Mouse (Mus musculus): ENCODE measurements at regions not wholly inside any gene's neighbourhood (a gene's known extent, or its start where the extent isn't known, plus 50 kb on each side); places are given as distances from the start of the nearest gene placed in this dataset.

- no peak for DNase-seq (ENCODE audit: low spot score in 2 of 2)
Measured at GRCm38 (mm10) chr6:73401059-73401458, 68.4 kb downstream of the 4931417E11Rik start.

DNA sequence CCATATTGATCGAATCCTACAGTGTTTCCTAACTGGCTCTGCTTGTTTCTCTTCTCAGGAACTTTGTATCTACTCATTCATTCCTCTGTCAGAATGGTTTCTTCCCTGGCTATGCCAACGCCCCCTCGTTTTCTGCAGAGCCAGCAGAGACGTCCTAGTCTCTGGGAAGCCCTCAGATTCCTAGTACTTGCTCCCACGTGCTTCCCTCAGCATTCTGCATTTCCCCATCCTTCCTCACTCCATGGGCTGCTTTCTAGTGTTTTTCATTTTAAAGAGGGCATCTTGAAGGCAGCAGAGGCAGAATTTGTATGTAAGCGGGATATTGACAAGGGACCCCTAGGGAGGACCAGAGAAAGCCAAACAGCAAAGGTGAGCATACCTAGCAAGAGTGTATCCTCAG is 80.2 kb downstream of the 4931417E11Rik start:
- DNase-seq (ENCODE audit: low spot score in 2 of 2) = peak in 1 of 2 experiments; percentile 38

DNA sequence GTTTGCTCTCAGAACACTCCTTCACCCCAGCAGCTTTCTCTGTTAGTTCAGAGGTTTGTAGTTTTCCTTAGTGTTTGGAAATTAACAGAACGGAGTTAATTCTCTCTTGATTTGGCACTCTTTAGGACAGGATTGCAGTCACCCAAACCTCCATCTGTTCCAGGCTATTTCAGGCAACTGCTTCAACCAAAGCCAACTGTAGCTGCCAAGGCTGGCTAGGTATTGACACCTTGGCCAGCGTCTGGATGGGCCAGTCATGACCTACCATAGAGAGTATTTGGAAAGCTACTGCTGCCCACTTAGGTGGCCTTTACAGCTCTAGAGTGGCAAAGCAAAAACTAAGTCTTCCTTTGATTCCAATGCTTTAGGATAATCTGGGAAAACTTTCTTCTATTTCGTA is 83.2 kb downstream of the 4931417E11Rik start:
- no peak for DNase-seq (ENCODE audit: low spot score in 2 of 2)

- DNase-seq (ENCODE audit: low spot score in 2 of 2) = no peak
Measured at GRCm38 (mm10) chr6:73379825-73380224, 89.6 kb downstream of the 4931417E11Rik start.

DNA sequence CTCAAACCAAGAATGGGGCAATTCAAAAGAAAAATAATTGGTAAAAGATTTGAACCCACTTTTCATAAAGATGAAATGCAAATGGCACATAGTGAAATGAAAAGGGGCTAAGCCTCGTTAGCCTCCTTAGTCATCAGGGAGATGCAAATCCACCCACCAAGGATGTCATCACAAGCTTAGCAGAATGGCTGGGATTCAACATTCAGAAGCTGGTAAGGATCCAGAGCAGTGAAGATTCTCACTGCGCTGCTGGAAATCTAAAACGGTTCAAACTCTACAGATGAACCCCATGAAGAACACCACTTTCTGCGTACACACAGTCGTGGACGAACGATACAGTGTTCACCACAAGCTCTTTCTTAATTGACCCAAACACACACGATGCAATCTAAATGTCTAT is 91.6 kb downstream of the 4931417E11Rik start:
- peak; percentile 18 to 28 for DNase-seq (ENCODE audit: low spot score in 2 of 2)

- DNase-seq (ENCODE audit: low spot score in 2 of 2) = no peak
Measured at GRCm38 (mm10) chr6:73376291-73376690, 93.2 kb downstream of the 4931417E11Rik start.

GRCm38 (mm10) chr6:73372901-73373300 is 96.6 kb downstream of the 4931417E11Rik start:
- DNase-seq (ENCODE audit: low spot score in 2 of 2) = no peak

- no peak for DNase-seq (ENCODE audit: low spot score in 2 of 2)
Measured at GRCm38 (mm10) chr6:73371866-73372265, 97.6 kb downstream of the 4931417E11Rik start.

GRCm38 (mm10) chr6:73370901-73371300 is 98.6 kb downstream of the 4931417E11Rik start:
- no peak for DNase-seq (ENCODE audit: low spot score in 2 of 2)

DNA sequence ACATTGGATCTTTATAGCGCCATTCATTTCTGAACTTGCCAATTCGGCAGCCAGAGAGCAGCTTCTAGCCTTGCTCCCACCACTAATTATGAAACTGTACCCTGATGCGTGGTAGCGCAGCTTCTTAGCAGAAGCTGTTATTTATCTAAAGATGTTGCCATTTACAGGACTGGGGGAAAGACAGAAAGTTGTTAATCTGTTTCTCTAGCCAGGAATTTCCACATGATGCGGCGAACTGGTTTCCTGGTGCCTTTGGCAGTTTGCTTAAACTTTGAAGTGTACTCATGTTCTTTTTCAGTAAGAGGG is 100.7 kb downstream of the 4931417E11Rik start:
- no peak for DNase-seq (ENCODE audit: low spot score in 2 of 2)

- DNase-seq (ENCODE audit: low spot score in 2 of 2) = no peak
Measured at GRCm38 (mm10) chr6:73368047-73368835, 101.2 kb downstream of the 4931417E11Rik start.

DNA sequence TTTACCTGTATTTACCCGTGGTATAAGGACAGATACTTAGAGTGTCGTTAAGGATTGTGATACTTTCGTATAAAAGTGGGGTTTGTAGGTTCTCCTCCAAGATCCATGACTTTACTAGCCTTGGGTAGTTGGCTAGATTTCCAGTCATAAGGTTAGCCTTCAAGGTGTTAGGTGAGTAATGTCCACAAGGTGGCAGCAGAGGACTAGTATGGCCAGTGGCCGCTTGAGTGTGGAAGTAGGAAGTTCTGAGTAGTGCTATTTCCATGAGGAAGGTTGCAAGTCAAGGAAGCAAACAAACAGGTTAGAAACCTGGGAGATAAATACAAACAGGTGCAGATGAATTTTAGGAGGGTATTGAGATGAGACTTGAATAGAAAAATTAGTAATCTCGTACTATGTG is 101.9 kb downstream of the 4931417E11Rik start:
- DNase-seq (ENCODE audit: low spot score in 2 of 2) = peak; percentile 78 to 83

- no peak for DNase-seq (ENCODE audit: low spot score in 2 of 2)
Measured at GRCm38 (mm10) chr6:73366626-73367025, 102.8 kb downstream of the 4931417E11Rik start.

DNA sequence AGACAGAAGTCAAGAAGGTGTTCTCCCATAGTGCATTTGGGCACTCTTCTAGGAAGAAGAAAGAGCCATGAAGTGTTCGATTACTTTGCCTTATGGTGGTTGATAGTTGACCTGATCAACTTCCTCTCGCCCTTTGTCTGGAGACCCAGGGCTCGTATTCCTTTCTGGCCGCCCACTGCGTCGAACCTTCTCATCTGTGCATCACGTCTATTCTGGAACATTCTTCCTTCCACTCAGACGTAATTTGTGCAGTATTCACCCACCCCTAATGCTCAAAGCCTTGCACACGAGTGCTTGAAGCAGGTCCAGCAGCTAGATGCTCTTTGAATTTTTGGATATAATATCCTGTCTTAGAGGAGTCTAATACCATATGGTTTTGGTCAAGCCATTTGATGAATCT is 104.2 kb downstream of the 4931417E11Rik start:
- DNase-seq (ENCODE audit: low spot score in 2 of 2) = no peak

DNA sequence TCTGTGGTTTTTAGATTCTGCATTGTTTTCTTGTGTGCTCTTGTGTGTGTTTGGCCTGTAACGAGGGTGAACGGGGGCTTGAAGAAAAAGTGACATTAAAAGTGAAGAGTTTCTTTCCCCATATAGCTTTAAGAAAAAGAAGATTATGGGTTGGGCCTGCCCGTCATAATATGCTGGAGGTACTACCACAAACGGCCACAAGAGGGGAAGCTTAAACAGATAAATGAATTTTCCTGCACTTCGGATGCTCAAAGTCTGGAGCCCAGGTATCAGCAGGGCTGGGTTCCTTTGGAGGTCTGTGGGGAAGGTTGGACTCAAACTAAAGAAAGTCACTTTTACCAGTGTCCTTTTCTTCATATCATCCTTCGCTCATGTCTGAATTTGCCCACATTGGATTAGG is 86.8 kb downstream of the Suclg1 start:
- peak; percentile 12 to 13 for DNase-seq (ENCODE audit: low spot score in 2 of 2)

GRCm38 (mm10) chr6:73329666-73330065 is 81.5 kb downstream of the Suclg1 start:
- no peak for DNase-seq (ENCODE audit: low spot score in 2 of 2)

Small RNA genes in the stretch of these regions (microRNA-seq; reads per million reads assigned to microRNA genes)
- gene Gm24370 = 0 reads per million in 2 experiments

Data from left cerebral cortex, adult 18-20 months (tissue).